Mouse (Mus musculus): ENCODE measurements around the gene Ccdc162. TPM values are rescaled to one million over a fixed set of nuclear protein-coding genes. Genes with fewer than 3 reads are reported as not detected.

Ccdc162 gene
- total RNA-seq, 2 experiments from 2014 or later, result 1.7 to 2.3 TPM

DNA sequence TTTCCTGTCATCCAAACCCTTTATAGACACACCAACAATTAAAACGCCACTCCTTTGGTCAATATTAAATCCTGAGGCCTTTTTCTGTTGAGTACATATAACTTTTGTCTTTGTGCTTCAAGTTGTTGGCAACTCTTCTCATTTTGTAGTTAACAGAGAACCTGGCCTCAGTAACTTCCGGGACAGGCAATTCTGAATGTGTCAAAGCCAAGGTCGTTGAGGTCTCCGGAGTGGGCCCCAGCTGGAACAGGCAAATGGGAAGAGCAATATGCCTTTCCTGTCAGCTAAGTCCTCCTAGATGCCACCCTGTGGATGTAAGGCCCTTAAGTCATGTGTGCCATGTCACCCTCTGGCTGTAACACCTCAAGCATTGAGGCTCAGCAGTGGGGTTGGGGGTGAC, 136.0 kb downstream of the Ccdc162 start:
- DNase-seq (ENCODE audit: low spot score in 2 of 2), result no peak

- no peak for DNase-seq (ENCODE audit: low spot score in 2 of 2)
Measured at GRCm38 (mm10) chr10:41578541-41578940, 137.9 kb downstream of the Ccdc162 start.

DNA sequence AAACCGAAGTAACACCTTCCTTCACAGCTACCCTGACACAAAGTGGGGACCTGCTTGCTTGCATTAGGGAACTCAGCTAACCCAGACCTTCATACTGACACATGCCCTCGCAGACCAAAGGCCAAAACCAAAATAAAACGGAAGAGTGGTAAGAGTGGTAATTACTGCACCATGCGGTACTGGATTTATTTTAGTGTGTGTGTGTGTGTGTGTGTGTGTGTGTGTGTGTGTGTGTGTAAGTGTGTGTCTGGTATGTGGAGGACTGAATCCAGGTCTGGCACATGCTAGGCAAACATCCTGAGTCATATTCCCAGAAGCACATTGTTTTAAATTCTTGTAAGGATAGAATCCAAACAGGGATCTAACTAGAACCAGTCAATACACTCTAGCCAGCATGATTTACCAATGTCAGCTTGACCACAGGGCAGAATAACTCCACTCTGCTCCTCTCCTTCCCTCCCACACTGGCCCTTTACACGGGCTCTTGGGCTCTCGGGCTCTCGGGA, 140.1 kb downstream of the Ccdc162 start:
- no peak for DNase-seq (ENCODE audit: low spot score in 2 of 2)

DNA sequence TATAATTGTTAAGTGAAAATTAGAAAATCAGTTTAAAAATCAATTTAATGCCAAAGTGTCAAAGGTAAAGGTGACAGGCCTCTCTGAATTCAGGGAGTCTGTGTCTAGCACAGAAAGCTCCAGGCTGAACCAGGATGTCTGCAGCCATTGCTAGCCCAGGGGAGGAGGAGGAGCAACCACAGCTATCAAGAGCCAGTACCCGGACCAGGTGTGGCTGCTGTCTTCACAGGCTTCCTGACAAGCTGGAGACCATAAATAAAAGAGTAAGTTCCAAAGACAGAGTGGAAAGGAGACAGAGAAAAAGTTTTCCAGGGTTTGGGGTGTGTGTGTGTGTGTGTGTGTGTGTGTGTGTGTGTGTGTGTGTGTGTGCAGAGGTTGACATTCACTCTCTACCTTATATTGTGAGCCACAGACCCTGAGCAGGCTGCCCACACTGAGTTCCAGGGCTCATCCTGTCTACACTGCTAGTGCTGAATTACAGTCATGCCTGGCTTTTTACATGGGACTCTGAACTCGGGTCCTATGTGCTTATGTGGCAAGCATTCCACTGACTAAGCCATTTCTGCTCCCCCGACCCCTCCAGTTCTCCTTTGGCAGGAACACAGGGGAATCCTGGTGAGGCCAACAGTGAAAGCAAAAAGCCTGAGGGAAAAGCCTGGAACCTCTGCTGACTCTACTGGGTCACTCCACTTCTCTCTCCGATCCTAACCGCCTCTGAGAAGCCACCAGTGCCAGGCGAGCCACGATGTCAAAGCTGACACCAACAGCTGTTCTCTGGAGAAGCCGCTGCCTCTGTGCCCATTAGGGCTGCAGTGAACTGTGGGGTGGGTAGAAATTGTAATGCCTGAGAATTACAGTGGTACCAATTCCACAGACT, 140.7 kb downstream of the Ccdc162 start:
- no peak for DNase-seq (ENCODE audit: low spot score in 2 of 2)

GRCm38 (mm10) chr10:41573190-41573589, 143.2 kb downstream of the Ccdc162 start:
- DNase-seq (ENCODE audit: low spot score in 2 of 2), result no peak

- DNase-seq (ENCODE audit: low spot score in 2 of 2), result no peak
Measured at GRCm38 (mm10) chr10:41572274-41572673, 144.2 kb downstream of the Ccdc162 start.

DNA sequence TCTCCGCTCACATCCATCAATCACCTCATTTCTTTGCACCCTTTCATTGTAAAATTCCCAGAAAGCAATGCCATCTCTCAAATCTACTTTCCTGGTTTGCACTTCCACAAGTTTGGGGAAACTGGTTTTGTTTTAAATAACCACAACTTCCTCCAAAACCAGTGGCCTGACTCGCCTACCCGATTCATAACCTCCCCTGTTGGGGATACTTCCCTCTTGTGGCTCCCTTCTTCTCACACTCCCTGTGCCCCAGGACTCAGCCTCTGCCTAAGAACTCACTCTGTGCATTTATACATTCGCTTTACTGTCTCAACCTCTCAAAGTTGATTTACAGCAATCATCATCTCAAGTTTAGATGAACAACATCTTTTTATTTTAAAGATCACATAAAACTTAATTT, 145.4 kb downstream of the Ccdc162 start:
- no peak for DNase-seq (ENCODE audit: low spot score in 2 of 2)

- no peak for DNase-seq (ENCODE audit: low spot score in 2 of 2)
Measured at GRCm38 (mm10) chr10:41568306-41568705, 148.1 kb downstream of the Ccdc162 start.

- DNase-seq (ENCODE audit: low spot score in 2 of 2), result no peak
Measured at GRCm38 (mm10) chr10:41565141-41565540, 151.3 kb downstream of the Ccdc162 start.

GRCm38 (mm10) chr10:41561701-41562395, 154.6 kb downstream of the Ccdc162 start:
- DNase-seq (ENCODE audit: low spot score in 2 of 2), result no peak

- no peak for DNase-seq (ENCODE audit: low spot score in 2 of 2)
Measured at GRCm38 (mm10) chr10:41558401-41558800, 158.0 kb downstream of the Ccdc162 start.

DNA sequence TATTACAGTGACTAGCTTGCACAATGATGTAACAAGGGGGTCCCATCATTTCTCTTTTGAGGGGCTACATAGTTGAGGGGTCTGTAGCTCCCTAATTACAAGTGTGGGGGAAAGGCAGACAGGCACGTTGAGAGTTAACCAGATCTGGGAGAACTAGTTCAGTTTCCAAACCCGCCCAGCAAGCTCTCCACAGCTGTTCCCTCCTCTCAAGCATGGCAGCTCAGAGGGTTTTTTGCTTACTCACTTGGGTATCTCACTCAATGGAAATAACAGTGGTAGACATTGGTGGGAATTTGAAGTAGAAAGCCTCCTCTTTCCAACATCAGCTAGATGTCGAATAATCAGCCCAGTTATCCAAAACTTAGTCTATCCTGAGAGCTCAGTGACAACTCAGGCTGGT, 161.4 kb downstream of the Ccdc162 start:
- no peak for DNase-seq (ENCODE audit: low spot score in 2 of 2)

DNA sequence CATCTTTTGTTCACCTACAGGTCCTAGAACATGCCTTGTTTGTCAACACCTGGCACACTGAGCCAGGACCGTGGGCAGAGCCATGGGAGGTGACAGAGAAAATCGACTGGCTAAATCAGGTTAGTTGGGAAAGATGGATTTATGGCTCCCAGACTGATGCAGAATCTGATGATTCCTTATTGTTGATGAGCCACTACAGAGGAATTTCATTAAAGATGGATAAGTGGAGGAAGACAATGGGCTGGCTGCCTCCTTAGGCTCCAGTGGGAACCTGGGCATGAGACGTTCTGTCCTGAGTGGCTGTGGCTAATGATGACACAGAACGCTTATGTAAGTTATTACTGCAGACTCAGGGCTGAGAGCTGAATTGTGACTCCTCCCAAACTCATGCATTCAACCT, 162.7 kb downstream of the Ccdc162 start:
- no peak for DNase-seq (ENCODE audit: low spot score in 2 of 2)

DNA sequence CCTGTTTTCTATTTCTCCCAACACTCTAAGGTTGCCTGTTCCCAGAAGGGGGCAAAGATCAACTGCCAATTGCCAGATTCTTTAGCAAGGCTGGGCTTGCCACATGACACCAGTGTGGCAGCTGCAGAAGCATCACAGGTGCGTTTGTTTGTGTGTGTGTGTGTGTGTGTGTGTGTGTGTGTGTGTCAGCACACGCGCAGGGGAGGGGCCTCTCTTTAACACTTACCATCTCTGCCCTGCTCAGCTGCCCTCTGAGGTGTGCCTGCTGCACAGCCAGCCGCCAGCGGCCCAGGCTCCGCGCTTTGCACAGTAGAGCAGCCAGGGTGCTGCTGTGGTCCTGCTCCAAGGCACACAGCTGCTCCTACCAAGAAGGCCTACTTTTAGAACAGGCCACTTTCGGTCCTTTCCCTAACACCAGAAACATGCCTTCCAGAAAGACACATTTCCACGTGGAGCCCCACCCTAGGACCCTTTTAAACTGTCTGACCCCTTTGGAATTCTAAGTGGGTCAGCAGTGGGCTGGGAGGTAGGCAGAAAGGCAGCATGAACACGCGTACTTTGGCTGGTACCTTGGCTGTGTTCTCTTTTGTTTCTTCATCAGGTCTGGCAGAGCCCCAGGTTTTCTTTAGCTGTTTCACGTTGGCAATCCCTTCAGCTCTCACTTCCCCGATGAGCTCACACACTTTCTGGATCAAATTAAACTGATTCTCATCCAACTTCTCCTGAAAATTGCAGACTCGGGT, 163.4 kb downstream of the Ccdc162 start:
- DNase-seq (ENCODE audit: low spot score in 2 of 2), result peak; percentile 13 to 42

- no peak for DNase-seq (ENCODE audit: low spot score in 2 of 2)
Measured at GRCm38 (mm10) chr10:41552319-41552718, 164.1 kb downstream of the Ccdc162 start.

GRCm38 (mm10) chr10:41550711-41551110, 165.7 kb downstream of the Ccdc162 start:
- DNase-seq (ENCODE audit: low spot score in 2 of 2), result no peak

GRCm38 (mm10) chr10:41546396-41547165, 169.9 kb downstream of the Ccdc162 start:
- no peak for DNase-seq (ENCODE audit: low spot score in 2 of 2)

GRCm38 (mm10) chr10:41545224-41545755, 171.1 kb downstream of the Ccdc162 start:
- DNase-seq (ENCODE audit: low spot score in 2 of 2), result no peak

GRCm38 (mm10) chr10:41544481-41545190, 171.8 kb downstream of the Ccdc162 start:
- DNase-seq (ENCODE audit: low spot score in 2 of 2), result no peak

GRCm38 (mm10) chr10:41543844-41544243, 172.6 kb downstream of the Ccdc162 start:
- no peak for DNase-seq (ENCODE audit: low spot score in 2 of 2)
